Mouse (Mus musculus): Measurements from ENCODE around the gene Eif2b3. TPM values are rescaled to one million over a fixed set of nuclear protein-coding genes. Genes with fewer than 3 reads are reported as not detected.
A peak's percentile ranks its signal among the peaks of the same experiment; 100 is the strongest.

The Eif2b3 gene
- polyA plus RNA-seq, 1 experiment from 2014 or later: 41.0 TPM

DNA sequence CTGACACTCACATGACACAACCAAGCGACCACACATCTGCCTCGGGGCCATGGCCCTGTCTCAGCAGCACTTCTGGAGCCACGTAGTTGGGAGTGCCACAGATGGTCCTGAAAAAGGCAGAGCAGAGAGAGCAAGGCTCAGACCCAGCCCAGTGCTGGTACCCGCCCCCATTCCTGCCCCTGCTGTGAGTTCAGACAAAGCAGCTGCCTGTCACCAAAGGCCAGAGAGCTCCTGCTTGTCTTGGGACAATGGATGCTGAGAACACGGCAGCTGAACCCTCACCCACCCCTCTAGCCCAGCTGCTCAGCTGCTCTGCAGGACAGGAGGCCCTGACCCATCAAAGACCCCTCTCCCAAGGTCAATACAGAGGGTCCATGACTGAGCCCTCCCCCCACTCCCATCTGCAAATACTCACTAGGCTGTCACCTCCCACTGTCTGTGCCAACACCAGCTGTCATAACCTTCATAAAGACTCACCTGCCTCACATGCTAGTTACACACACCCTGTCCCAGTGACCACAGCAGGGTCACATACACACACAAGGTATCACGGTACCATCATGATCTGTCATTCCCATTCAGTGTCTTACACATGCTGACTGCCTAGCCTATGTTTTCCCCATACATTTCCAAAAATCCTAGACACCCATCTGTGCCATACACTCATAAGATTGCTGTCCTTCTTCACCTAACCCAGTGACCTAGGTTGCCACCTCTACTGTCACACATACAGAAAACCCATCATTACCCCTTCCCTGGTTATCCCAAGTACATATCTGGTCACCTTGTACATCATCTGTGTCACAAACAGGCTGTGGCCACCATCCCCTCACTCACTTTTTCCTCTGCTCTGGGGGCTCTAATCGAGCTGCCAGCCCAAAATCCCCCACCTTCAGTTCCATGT is 112.9 kb downstream of the Eif2b3 start:
- WGBS: 48% methylated on average over 7 of the region's 7 CpGs
- Histone ChIP-seq H3K9me3 (replicated peaks; ENCODE audit: low read length) (no peaks in the 10 kb centered on the region), H3K27me3 (ENCODE audit: insufficient read depth, low read length) (no peaks in the 10 kb centered on the region), H3K4me2 (ENCODE audit: low read length) (peak overlapping the region; percentile 95), H3K4me1 (replicated peaks; ENCODE audit: insufficient read depth, low read length) (no peaks in the 10 kb centered on the region; the same call in 1 of the 2 replicates), H3K4me3 (replicated peaks; ENCODE audit: low read depth, low read length) (peak overlapping the region; percentile 76; the same call in 1 of the 2 replicates), H3K36me3 (ENCODE audit: insufficient read depth, low read length) (0 out of 2 replicates have a peak, but pooled peaks cover 6% of the 10 kb centered on the region), H3K9ac (ENCODE audit: low read depth, low read length) (no peak overlapping the region), H3K27ac (no peak overlapping the region)
- TF ChIP-seq CTCF (IDR thresholded peaks at IDR 0.05; ENCODE audit: low read depth): no peak
- ATAC-seq (replicated peaks; ENCODE audit: low FRiP score, low read depth) (no peak), DNase-seq (ENCODE audit: low spot score) (no peak)

DNA sequence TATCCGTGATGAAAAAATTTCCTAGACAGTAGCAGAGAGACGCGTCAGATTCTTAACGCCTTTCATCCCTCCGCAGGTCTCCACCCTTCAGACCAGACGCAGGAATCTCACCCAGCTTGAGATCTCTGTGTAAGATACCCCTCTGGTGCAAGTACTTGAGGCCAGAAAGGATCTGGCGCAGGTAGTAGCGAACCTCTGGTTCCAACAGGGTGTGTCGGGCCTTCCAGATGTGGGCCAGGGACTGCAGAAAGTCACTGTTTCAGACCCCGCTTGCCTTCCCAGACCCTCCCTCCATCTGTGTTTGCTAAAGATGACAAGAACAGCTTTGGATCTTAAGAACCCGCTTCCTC is 113.6 kb downstream of the Eif2b3 start:
- H3K9ac ChIP-seq (ENCODE audit: low read depth, low read length): peak overlapping the region; percentile 82; the same call in 1 of the 2 replicates
- 30% methylated on average over 11 of the region's 11 CpGs for WGBS

DNA sequence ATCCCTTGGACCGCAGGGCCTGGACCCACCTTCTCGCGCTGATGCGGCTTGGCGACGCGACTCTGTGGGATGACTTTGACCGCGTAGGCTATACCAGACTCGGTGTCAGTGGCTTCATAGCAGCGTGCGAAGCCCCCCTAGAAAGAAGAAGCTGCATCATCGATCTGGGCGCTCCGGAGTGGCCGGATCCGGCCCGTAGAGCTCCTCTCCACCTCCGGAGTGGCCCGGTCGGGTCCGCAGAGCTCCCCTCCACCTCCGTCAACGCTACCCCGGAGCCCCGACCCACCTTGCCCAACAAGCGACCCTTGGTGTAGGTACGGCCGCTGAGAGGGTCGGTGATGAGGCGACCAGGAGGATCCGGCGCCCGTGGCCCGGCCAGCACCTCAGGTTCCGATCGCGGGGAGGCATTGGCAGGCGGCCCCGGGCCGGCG is 114.2 kb downstream of the Eif2b3 start:
- Histone ChIP-seq H3K9me3 (replicated peaks; ENCODE audit: low read length) (no peaks in the 10 kb centered on the region), H3K27me3 (ENCODE audit: insufficient read depth, low read length) (no peaks in the 10 kb centered on the region), H3K36me3 (ENCODE audit: insufficient read depth, low read length) (0 out of 2 replicates have a peak, but pooled peaks cover 2% of the 10 kb centered on the region), H3K4me2 (ENCODE audit: low read length) (peak overlapping the region; percentile 95), H3K27ac (no peak overlapping the region), H3K4me1 (replicated peaks; ENCODE audit: insufficient read depth, low read length) (no peaks in the 10 kb centered on the region; the same call in 1 of the 2 replicates), H3K4me3 (replicated peaks; ENCODE audit: low read depth, low read length) (peak overlapping the region; percentile 76), H3K9ac (ENCODE audit: low read depth, low read length) (peak overlapping the region; percentile 82)
- no peak for TF ChIP-seq CTCF (IDR thresholded peaks at IDR 0.05; ENCODE audit: low read depth)
- DNase-seq (ENCODE audit: low spot score): no peak
- ATAC-seq (replicated peaks; ENCODE audit: low FRiP score, low read depth): peak; percentile 9
- under 1% methylated on average over 41 of the region's 42 CpGs for WGBS

More for the DNA sequence above, 113.6 kb downstream of the Eif2b3 start:
- peak overlapping the region; percentile 95 for H3K4me2 ChIP-seq (ENCODE audit: low read length)
- no peak for ATAC-seq (replicated peaks; ENCODE audit: low FRiP score, low read depth)
- no peaks in the 10 kb centered on the region; the same call in 1 of the 2 replicates for H3K4me1 ChIP-seq (replicated peaks; ENCODE audit: insufficient read depth, low read length)
- no peak for DNase-seq (ENCODE audit: low spot score)
- H3K4me3 ChIP-seq (replicated peaks; ENCODE audit: low read depth, low read length): peak overlapping the region; percentile 76
- no peaks in the 10 kb centered on the region for H3K9me3 ChIP-seq (replicated peaks; ENCODE audit: low read length)
- no peak for TF ChIP-seq CTCF (IDR thresholded peaks at IDR 0.05; ENCODE audit: low read depth)
- H3K36me3 ChIP-seq (ENCODE audit: insufficient read depth, low read length): 0 out of 2 replicates have a peak, but pooled peaks cover 6% of the 10 kb centered on the region
- no peak overlapping the region for H3K27ac ChIP-seq
- no peaks in the 10 kb centered on the region for H3K27me3 ChIP-seq (ENCODE audit: insufficient read depth, low read length)

DNA sequence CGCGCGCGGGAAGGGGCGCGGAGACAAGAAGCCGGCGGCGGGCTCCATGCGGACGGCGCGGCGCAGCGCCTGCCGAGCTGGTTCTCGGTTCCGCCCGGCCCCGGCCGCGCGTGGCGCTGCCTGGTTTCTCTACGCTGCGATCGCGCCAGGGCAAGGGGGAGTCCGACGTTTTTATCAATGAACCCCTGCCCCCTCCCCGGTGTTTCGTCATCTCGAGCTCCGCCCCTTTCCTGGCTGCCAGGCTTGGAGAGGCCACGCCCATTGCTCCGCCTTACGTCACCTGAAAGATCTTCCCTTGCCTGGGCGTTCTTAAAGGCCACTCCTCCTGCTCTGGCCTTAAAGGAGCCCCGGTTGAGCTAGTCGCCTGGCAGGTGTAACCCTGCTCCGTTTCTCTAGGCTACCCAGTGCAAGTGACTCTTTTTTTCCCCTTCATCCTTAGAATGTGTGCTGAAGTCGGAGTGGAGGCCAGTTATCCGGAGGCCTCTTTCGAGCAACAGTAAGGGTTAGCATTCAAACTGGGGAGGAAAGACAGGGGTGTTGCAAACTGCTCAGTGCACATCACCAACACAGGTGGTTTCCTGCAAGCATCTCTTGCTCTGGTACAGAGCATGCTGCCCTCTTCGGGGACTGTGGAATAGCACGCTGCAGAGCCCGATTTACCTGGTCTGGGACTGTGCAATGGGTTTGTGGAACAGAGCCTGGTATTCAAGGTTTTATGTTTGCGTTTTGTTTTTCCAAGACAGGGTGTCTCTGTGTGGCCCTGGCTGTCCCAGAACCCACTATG is 114.8 kb downstream of the Eif2b3 start, which contains the start of gene Plk3:
TSS of gene Plk3 (minus strand) at position 147 of the 784 bp plus-strand sequence.
- Histone ChIP-seq H3K9ac (ENCODE audit: low read depth, low read length) (peak within 1 kb of the TSS; percentile 82), H3K4me2 (ENCODE audit: low read length) (peak within 1 kb of the TSS; percentile 95), H3K27me3 (ENCODE audit: insufficient read depth, low read length) (no peaks in the 10 kb centered on the region), H3K36me3 (ENCODE audit: insufficient read depth, low read length) (no peaks in the 10 kb centered on the region), H3K9me3 (replicated peaks; ENCODE audit: low read length) (no peaks in the 10 kb centered on the region), H3K27ac (no peak within 1 kb of the TSS), H3K4me3 (replicated peaks; ENCODE audit: low read depth, low read length) (peak within 1 kb of the TSS; percentile 76), H3K4me1 (replicated peaks; ENCODE audit: insufficient read depth, low read length) (no peaks in the 10 kb centered on the region; the same call in 1 of the 2 replicates)
- peak; percentile 76 for ATAC-seq (replicated peaks; ENCODE audit: low FRiP score, low read depth)
- TF ChIP-seq CTCF (IDR thresholded peaks at IDR 0.05; ENCODE audit: low read depth): peak; percentile 33; the same call in 1 of the 2 replicates
- peak; percentile 98 for DNase-seq (ENCODE audit: low spot score)
- 2% methylated on average over 41 of the region's 48 CpGs for WGBS

DNA sequence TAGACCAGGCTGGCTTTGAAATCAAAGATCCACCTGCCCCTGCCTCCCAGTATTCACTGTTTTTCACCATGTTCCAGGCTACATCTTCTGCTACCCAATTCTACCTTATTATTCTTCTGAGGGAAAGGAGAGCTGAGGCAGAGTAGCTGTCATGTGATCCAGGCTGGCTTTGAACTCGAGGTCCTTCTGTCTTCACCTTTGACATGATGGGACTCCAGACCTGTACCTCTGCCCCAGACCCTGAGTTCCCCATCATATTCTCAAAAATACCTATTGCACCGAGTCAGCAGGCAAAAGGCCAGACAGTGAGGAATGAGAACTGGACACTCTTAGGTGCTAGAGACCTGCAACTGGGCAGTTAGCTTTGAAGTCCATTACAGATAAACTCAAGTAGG is 115.4 kb downstream of the Eif2b3 start:
- Histone ChIP-seq H3K4me1 (replicated peaks; ENCODE audit: insufficient read depth, low read length) (no peaks in the 10 kb centered on the region; the same call in 1 of the 2 replicates), H3K9ac (ENCODE audit: low read depth, low read length) (no peak overlapping the region), H3K4me2 (ENCODE audit: low read length) (peak overlapping the region; percentile 95; the same call in 1 of the 2 replicates), H3K27me3 (ENCODE audit: insufficient read depth, low read length) (no peaks in the 10 kb centered on the region), H3K27ac (no peak overlapping the region), H3K4me3 (replicated peaks; ENCODE audit: low read depth, low read length) (no peak overlapping the region), H3K9me3 (replicated peaks; ENCODE audit: low read length) (no peaks in the 10 kb centered on the region), H3K36me3 (ENCODE audit: insufficient read depth, low read length) (no peaks in the 10 kb centered on the region)
- 30% methylated on average over 2 of the region's 2 CpGs for WGBS
- DNase-seq (ENCODE audit: low spot score): no peak
- TF ChIP-seq CTCF (IDR thresholded peaks at IDR 0.05; ENCODE audit: low read depth): no peak
- ATAC-seq (replicated peaks; ENCODE audit: low FRiP score, low read depth): no peak

DNA sequence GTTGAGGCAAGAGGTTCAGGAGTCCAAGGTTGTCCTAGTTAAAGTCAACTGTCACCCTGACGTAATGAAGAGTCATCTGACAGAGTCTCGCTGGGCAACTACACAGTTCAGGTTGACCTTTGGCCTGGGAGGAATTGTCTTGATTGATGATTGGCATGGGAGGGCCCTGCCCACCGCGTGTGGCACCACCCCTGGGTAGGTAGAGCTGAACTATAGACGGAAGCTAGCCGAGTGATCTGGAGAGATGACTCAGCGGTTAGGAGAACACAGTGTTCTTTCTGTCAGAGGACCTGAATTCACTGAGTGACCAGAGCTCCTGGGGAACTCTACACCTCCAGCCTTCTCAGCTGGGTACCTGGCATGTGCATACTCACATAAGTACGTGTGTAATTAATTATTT is 116.8 kb downstream of the Eif2b3 start:
- Histone ChIP-seq H3K4me1 (replicated peaks; ENCODE audit: insufficient read depth, low read length) (no peaks in the 10 kb centered on the region; the same call in 1 of the 2 replicates), H3K4me2 (ENCODE audit: low read length) (no peak overlapping the region), H3K27ac (peak overlapping the region; percentile 75), H3K9ac (ENCODE audit: low read depth, low read length) (no peak overlapping the region), H3K27me3 (ENCODE audit: insufficient read depth, low read length) (no peaks in the 10 kb centered on the region), H3K4me3 (replicated peaks; ENCODE audit: low read depth, low read length) (no peak overlapping the region), H3K9me3 (replicated peaks; ENCODE audit: low read length) (no peaks in the 10 kb centered on the region), H3K36me3 (ENCODE audit: insufficient read depth, low read length) (no peaks in the 10 kb centered on the region)
- ATAC-seq (replicated peaks; ENCODE audit: low FRiP score, low read depth) (peak; percentile 76), DNase-seq (ENCODE audit: low spot score) (no peak)
- 33% methylated on average over 8 of the region's 8 CpGs for WGBS
- TF ChIP-seq CTCF (IDR thresholded peaks at IDR 0.05; ENCODE audit: low read depth): no peak

Other genes with a start within 250 kb of the Eif2b3 start
- 28.9 and 30.8 TPM in 2 replicates for gene Toe1, start 211.8 kb upstream of the Eif2b3 start, polyA plus RNA-seq (2015; fragmentation: Nextera tagmentation; extraction: Ambion mirVana)
- 8.8 and 9.9 TPM in 2 replicates for gene Mutyh, start 211.7 kb upstream of the Eif2b3 start, polyA plus RNA-seq (2015; fragmentation: Nextera tagmentation; extraction: Ambion mirVana)
- gene Hpdl, start 197.7 kb upstream of the Eif2b3 start, polyA plus RNA-seq (2015; fragmentation: Nextera tagmentation; extraction: Ambion mirVana): 2.2 and 2.3 TPM in 2 replicates
- 1.4 and 1.5 TPM in 2 replicates for gene Zswim5, start 142.0 kb upstream of the Eif2b3 start, polyA plus RNA-seq (2015; fragmentation: Nextera tagmentation; extraction: Ambion mirVana)
- 91.1 and 92.5 TPM in 2 replicates for gene Urod, start 25.0 kb upstream of the Eif2b3 start, polyA plus RNA-seq (2015; fragmentation: Nextera tagmentation; extraction: Ambion mirVana)
- 9.5 and 10.3 TPM in 2 replicates for gene Hectd3, start 24.1 kb upstream of the Eif2b3 start, polyA plus RNA-seq (2015; fragmentation: Nextera tagmentation; extraction: Ambion mirVana)
- gene Ptch2, start 76.7 kb downstream of the Eif2b3 start, polyA plus RNA-seq (2015; fragmentation: Nextera tagmentation; extraction: Ambion mirVana): 4.0 TPM in 2 replicates
- gene Btbd19, start 106.3 kb downstream of the Eif2b3 start, polyA plus RNA-seq (2015; fragmentation: Nextera tagmentation; extraction: Ambion mirVana): 4.3 and 4.9 TPM in 2 replicates
- 0.24 TPM in 1 of 2 replicates, not detected in the other for gene Tctex1d4, start 107.4 kb downstream of the Eif2b3 start, polyA plus RNA-seq (2015; fragmentation: Nextera tagmentation; extraction: Ambion mirVana)
- 3.7 and 4.0 TPM in 2 replicates for gene Plk3, start 114.6 kb downstream of the Eif2b3 start, polyA plus RNA-seq (2015; fragmentation: Nextera tagmentation; extraction: Ambion mirVana)
- gene Rps8, start 136.8 kb downstream of the Eif2b3 start, polyA plus RNA-seq (2015; fragmentation: Nextera tagmentation; extraction: Ambion mirVana): 988 and 1,137 TPM in 2 replicates
- gene Kif2c, start 163.2 kb downstream of the Eif2b3 start, polyA plus RNA-seq (2015; fragmentation: Nextera tagmentation; extraction: Ambion mirVana): 24.6 and 27.2 TPM in 2 replicates
- 34.4 and 40.5 TPM in 2 replicates for gene Tmem53, start 232.5 kb downstream of the Eif2b3 start, polyA plus RNA-seq (2015; fragmentation: Nextera tagmentation; extraction: Ambion mirVana)
- gene Armh1, start 232.7 kb downstream of the Eif2b3 start, polyA plus RNA-seq (2015; fragmentation: Nextera tagmentation; extraction: Ambion mirVana): 0.18 and 0.59 TPM in 2 replicates